Mouse (Mus musculus) adrenal gland, postnatal 14 days (tissue): Measurements from ENCODE around the gene Olfr159. TPM values are rescaled to one million over a fixed set of nuclear protein-coding genes. Genes with fewer than 3 reads are reported as not detected.
"Not testable (repeated sequence)": the region's sequence is repeated elsewhere in the genome, so short reads cannot be mapped to it uniquely, and the experiment has no call there.

Experiments
- DNase-seq: peaks from one replicate; pipeline ENCODE4 v3.0.0; 2021; ENCODE audit warnings: mixed read lengths
- long read RNA-seq, 2 experiments: library from polyadenylated mRNA; stranded (forward); transcript quantifications; one replicate each; pipeline ENCODE4 v2.0.0; 2021
- total RNA-seq: library from RNA; stranded (reverse); gene quantifications from 2 replicates; pipeline ENCODE4 v1.2.3, GENCODE M21; 2021

The Olfr159 gene
- not detected in 2 replicates for total RNA-seq
- long read RNA-seq, experiment 1 = 0 reads
- long read RNA-seq, experiment 2 = 0 reads

DNA sequence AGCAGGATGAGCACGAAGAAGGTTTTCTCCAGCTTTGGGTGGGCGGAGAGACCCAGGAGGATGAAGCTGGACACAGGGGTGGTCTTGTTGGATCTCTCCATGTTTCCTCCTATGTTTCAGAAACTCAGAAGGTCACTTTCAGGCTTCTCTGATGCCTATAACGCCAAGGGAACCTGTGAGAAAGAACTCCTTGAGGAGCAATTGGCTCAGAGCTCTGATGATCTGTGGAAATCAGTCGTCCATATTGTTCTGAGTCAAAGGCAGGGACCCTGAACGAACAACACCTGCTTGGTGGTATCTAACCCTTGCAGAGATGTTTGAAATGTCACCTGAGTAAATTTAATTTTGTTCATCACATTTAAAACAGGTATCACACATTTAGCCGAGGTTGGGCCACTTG lies at the start of gene Olfr159:
TSS of gene Olfr159 (minus strand) at position 101 of the 400 bp plus-strand sequence.
- DNase-seq = no peak

- DNase-seq = peak; percentile 39
These were observed 28.1 kb upstream of the Olfr159 start for GRCm38 (mm10) chr4:43798936-43799335.

DNA sequence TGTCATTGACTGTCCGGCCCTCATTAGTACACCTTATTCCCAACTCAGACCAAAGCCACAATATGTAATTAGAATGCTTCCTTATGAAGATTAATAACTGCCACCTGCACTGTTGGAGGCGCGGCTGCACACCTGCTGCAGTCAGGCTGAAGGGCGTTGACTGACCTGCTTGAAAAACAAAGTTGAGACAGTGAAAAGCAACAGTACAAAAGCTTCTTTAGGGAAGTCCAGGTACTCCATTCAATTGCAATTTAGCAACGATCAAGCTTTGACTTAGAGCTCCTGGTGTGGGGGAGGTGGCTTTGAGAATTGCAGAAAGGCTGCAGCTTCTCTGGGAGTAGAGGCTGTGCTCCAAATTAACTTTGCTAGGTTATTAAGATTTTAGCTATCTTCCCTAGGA lies 25.0 kb upstream of the Olfr159 start:
- not testable (repeated sequence) for DNase-seq

GRCm38 (mm10) chr4:43795296-43795695 lies 24.5 kb upstream of the Olfr159 start:
- no peak for DNase-seq

DNA sequence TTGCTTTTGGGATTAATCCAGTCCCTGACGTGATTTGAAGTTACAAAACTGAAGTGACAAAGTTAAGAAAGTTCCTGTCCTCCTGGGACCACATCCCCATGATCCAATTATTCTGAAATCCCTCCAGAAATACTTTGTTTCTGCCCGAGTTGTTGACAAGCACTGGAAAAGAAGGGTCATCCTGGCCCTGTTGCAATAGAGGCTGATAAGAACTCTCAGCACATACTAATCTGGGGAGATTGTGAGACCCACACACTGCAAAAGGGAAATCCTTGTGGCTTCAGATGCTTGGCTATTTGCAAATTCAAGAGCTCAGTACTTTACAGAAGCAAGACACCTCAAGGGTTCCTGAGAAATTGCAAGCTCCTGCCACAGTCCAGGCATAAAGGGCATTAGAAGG lies 1.5 kb upstream of the Olfr159 start:
- DNase-seq = no peak

DNA sequence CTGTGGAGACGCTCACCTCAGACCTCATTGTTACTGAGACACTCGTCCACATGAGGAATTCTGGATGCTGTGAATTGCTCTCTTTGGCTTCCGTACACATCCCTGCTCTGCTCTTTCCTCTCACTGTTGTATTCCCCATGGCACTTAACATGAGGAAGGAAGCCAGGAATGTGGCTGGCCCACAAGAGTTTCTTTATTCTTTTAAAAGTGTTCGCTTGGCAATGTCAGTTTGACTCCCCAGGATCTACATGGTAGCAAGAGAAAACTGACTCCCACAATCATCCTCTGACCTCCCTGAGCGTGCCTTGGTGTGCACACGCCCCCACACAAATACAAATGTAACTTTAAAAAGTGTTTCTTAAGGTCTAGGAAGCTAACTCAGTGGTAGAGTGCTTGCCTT lies 817 bp upstream of the Olfr159 start:
- peak; percentile 21 for DNase-seq

GRCm38 (mm10) chr4:43769374-43769773 lies 1.4 kb downstream of the Olfr159 start:
- no peak for DNase-seq

- no peak for DNase-seq
These were observed 2.5 kb downstream of the Olfr159 start for GRCm38 (mm10) chr4:43768341-43768740.

- DNase-seq = peak; percentile 70
These were observed 7.4 kb downstream of the Olfr159 start for GRCm38 (mm10) chr4:43763410-43763809.

DNA sequence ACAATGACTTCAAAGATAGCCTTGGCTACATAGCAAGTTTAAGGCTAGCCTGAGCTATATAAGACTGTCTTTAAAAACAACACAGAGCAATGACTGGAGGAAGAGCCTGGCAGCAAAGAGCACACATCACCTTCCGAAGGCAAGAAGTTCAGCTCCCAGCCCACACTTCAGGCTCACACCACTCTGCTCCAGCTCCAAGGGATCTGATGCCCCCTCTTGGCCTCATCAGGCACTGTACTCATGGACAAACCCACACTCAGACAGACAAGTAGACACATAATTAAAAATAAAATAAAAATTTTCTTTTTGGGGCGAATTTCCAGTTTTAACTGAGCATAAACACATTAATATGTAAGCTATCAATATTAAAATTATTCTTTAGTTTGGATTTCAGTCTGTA lies 9.5 kb downstream of the Olfr159 start:
- no peak for DNase-seq

- DNase-seq = peak; percentile 81
These were observed 10.3 kb downstream of the Olfr159 start for GRCm38 (mm10) chr4:43760460-43760859.

DNA sequence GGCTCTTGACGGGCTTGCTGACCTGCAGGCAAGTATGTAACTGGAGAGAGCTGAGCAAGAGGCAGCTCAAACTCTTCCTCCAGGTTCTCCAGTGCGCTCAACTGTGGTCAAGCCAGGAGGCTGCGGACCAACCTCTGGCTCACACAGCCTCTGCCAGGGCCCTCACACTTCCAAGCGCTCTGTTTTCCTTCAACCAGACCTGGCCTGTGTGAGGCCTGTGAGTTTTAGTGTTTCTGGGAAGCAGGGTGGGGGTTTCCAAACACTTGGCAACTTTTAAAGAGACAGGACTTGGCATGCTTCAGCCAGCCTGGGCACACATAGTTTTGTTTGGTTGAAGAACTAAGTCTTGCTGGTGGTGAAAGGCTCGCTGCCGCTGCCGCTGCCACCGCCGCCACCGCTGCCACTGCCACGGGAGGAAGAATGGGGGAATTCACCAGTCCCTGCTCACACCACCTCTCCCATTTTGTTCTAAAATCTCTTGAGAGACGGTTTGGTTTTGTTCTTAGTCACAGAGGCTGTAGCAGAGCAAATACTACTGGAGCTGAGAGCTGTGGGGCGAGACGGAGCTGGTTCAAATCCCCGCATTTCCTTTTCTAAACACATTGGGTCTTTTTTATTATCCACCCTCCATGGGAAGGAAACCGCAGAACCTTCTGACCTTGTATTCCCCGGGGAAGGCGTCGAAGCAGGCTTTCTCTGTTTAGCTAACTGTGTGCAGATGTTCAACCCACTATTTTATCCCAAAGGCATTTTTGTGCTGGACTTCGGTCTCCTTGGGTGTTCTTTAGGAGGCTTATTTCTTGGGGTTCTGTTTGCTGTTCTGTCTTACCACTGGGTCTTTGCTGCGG lies 11.0 kb downstream of the Olfr159 start:
- DNase-seq = no peak

DNA sequence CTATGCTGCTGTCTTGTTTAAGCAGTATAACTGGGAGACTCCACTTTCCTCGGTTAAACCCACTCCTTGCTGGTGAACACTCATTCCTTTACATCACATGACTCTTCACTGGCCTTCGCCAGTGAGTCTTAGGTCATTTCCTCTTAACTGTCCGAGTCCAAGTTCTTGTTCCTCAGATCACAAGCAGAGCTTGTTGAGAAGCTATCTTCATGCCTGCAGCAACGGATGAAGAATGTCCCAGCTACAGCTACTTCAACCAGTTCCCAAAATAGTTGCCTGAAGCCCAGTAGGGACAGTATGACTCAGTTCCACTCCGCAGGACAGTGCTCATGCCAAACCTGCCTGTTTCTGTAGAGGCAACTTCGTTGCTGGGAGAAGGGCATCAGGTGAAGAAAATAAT lies 13.6 kb downstream of the Olfr159 start:
- DNase-seq = no peak

- peak; percentile 12 for DNase-seq
These were observed 25.6 kb downstream of the Olfr159 start for GRCm38 (mm10) chr4:43745187-43745586.

DNA sequence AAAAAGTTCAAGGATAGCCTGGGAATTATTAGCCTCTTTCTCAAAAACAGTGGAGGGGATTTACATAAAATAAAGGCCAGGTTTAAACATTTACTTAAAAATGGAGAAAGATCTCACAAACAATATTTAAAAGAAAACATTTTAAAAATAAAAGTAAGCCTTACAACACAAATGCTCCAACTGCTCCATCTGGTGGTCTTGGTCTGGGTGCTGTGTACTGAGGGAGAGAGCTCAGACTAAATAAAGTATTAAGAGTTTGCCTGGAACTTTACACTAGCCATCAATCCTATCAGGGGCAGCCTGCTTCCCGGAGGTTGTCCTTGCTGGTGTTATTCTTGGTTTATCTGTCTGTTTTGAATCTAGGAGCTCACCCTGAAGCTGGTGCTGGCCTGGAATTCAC lies 27.7 kb downstream of the Olfr159 start:
- DNase-seq = no peak

DNA sequence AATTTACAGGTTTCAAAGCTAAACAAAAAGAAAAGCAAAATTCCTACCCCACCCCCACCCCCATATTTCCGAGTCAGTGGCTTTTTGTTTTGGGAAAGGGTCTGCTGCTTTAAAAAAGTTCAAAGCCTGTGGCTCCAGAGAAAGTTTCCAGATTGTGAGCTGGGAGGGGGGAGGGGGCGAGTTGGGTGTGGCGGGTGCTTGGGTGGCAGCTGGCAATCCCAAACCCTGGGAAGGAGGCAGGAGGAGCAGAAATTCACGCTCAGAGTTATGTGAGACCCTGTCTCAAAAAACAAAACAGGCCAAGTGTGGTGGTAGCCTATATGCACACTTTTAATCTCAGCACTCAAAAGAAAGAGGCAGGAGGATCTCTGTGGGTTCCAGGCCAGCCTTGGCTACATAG lies 28.2 kb downstream of the Olfr159 start:
- DNase-seq = no peak

GRCm38 (mm10) chr4:43741526-43741925 lies 29.3 kb downstream of the Olfr159 start:
- no peak for DNase-seq

GRCm38 (mm10) chr4:43738989-43739674 lies 31.7 kb downstream of the Olfr159 start:
- DNase-seq = no peak

- DNase-seq = no peak
These were observed 33.7 kb downstream of the Olfr159 start for GRCm38 (mm10) chr4:43737144-43737543.

- DNase-seq = no peak
These were observed 37.6 kb downstream of the Olfr159 start for GRCm38 (mm10) chr4:43733186-43733585.

- no peak for DNase-seq
These were observed 38.6 kb downstream of the Olfr159 start for GRCm38 (mm10) chr4:43732171-43732570.

DNA sequence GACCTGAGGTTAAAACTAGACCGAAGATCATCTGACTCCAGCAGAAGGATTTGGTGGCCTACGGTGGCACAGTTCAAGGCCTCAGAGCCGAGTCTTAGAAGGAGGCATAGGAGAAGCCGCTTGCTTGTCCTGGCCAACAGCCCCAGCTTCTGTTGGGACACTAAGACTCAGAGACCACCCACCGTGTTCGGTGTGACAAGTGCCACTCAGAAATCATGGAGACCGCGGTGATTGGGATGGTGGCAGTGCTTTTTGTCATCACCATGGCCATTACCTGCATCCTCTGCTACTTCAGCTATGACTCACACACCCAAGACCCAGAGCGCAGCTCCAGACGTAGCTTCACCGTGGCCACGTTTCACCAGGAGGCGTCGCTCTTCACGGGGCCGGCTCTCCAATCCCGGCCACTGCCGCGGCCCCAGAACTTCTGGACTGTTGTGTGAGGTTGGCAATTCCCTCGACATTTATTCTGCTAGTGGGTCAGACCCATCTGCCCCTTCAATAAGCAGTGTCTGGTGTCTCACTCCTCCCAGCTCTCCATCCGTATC lies 40.0 kb downstream of the Olfr159 start:
- no peak for DNase-seq
